Mouse (Mus musculus) CH12.LX (cell line): ENCODE measurements at regions not wholly inside any gene's neighbourhood (a gene's known extent, or its start where the extent isn't known, plus 50 kb on each side); places are given as distances from the start of the nearest gene placed in this dataset.
"Not testable (repeated sequence)": the region's sequence is repeated elsewhere in the genome, so short reads cannot be mapped to it uniquely, and the experiment has no call there.

Experiments used
- DNase-seq: peaks from one replicate; pipeline ENCODE4 v3.0.0-alpha.2; 2013; ENCODE audit errors: extremely low read depth
- H3K27ac ChIP-seq: 2 replicates; pipeline ENCODE4 v1.5.1; 2012; ENCODE audit warnings: low read depth, mild to moderate bottlenecking, control low read depth, moderate library complexity; ENCODE audit not compliant: insufficient read depth
- H3K27me3 ChIP-seq: replicated peaks from 2 replicates; pipeline ENCODE3; 2012; ENCODE audit warnings: inconsistent platforms
- H3K36me3 ChIP-seq, 2 experiments: replicated peaks in 1 of 2; 2 replicates each; pipeline versions ENCODE3 to v1.6.1; 2012; ENCODE audit warnings: inconsistent platforms in 1 of 2, low read length in 1 of 2, mild to moderate bottlenecking in 1 of 2, mixed read lengths in 1 of 2, moderate library complexity in 1 of 2; ENCODE audit not compliant: control insufficient read depth in 1 of 2, insufficient read depth in 1 of 2
- H3K4me1 ChIP-seq, 2 experiments: 2 replicates each; pipeline ENCODE4 v1.6.1; 2012; ENCODE audit warnings: inconsistent platforms in 1 of 2, moderate library complexity in 1 of 2; ENCODE audit not compliant: insufficient read depth in 2 of 2, control insufficient read depth in 1 of 2
- H3K4me2 ChIP-seq: 2 replicates; pipeline ENCODE4 v1.6.1; 2012; ENCODE audit warnings: low read depth, mild to moderate bottlenecking, control low read depth; ENCODE audit not compliant: poor library complexity, insufficient read depth, severe bottlenecking
- H3K4me3 ChIP-seq, 3 experiments: fragments of 150-350 bp in 1 of 3; sonication (generic) in 1 of 3; replicated peaks in 1 of 3; 2 replicates each; pipeline versions ENCODE3 to v1.5.1; 2011 to 2012; ENCODE audit warnings: low read depth in 2 of 3, low read length in 2 of 3, mild to moderate bottlenecking in 2 of 3, moderate library complexity in 2 of 3, control low read depth in 1 of 3, improper control_type of control experiment in 1 of 3, inconsistent platforms in 1 of 3, mixed read lengths in 1 of 3; ENCODE audit not compliant: poor library complexity in 1 of 3
- H3K79me2 ChIP-seq: replicated peaks from 2 replicates; pipeline ENCODE4 v1.6.1; 2012; ENCODE audit warnings: mild to moderate bottlenecking, moderate library complexity; ENCODE audit not compliant: control insufficient read depth, poor library complexity, insufficient read depth, severe bottlenecking; ENCODE audit errors: extremely low read depth
- H3K9ac ChIP-seq: 2 replicates; pipeline ENCODE4 v1.6.1; 2012; ENCODE audit warnings: low read depth, mild to moderate bottlenecking, control low read depth, moderate library complexity; ENCODE audit not compliant: insufficient read depth
- H3K9me3 ChIP-seq: replicated peaks from 2 replicates; pipeline ENCODE3; 2012; ENCODE audit warnings: low read length, inconsistent platforms, mixed read lengths
- BHLHE40 ChIP-seq: IDR thresholded peaks from 2 replicates; pipeline ENCODE4 v1.6.1; 2011; ENCODE audit warnings: mild to moderate bottlenecking, low read depth, low read length, improper control_type of control experiment
- CHD1 ChIP-seq: IDR thresholded peaks from 2 replicates; pipeline ENCODE4 v1.6.1; 2012; ENCODE audit warnings: low read depth, low read length, improper control_type of control experiment, inconsistent platforms
- CHD2 ChIP-seq: IDR thresholded peaks from 2 replicates; pipeline ENCODE4 v1.6.1; 2011; ENCODE audit warnings: low read length, improper control_type of control experiment
- CTCF ChIP-seq, 2 experiments: IDR thresholded peaks in 1 of 2; conservative IDR thresholded peaks in 1 of 2; 2 replicates each; pipeline ENCODE4 v1.5.1; 2011 to 2012; ENCODE audit warnings: low read depth in 2 of 2, low read length in 2 of 2, improper control_type of control experiment in 1 of 2, inconsistent platforms in 1 of 2, mild to moderate bottlenecking in 1 of 2, moderate library complexity in 1 of 2
- E2F4 ChIP-seq: IDR thresholded peaks from 2 replicates; pipeline ENCODE4 v1.6.1; 2011; ENCODE audit warnings: low read depth, low read length, improper control_type of control experiment; ENCODE audit not compliant: insufficient replicate concordance
- ELF1 ChIP-seq: IDR thresholded peaks from 2 replicates; pipeline ENCODE4 v1.6.1; 2014; ENCODE audit warnings: low read depth, mild to moderate bottlenecking, inconsistent platforms, low read length, improper control_type of control experiment
- EP300 ChIP-seq: IDR thresholded peaks from 2 replicates; pipeline ENCODE4 v1.6.1; 2011; ENCODE audit warnings: low read length, improper control_type of control experiment
- ETS1 ChIP-seq: conservative IDR thresholded peaks from 2 replicates; pipeline ENCODE4 v1.6.1; 2012; ENCODE audit warnings: low read depth, mild to moderate bottlenecking, inconsistent platforms, low read length, improper control_type of control experiment, moderate library complexity
- JUN ChIP-seq: IDR thresholded peaks from 2 replicates; pipeline ENCODE4 v1.6.1; 2011; ENCODE audit warnings: low read depth, mild to moderate bottlenecking, low read length, improper control_type of control experiment, moderate library complexity; ENCODE audit not compliant: insufficient read depth
- JUND ChIP-seq: conservative IDR thresholded peaks from 2 replicates; pipeline ENCODE4 v1.6.1; 2011; ENCODE audit warnings: low read depth, low read length, improper control_type of control experiment
- KAT2A ChIP-seq: IDR thresholded peaks from 2 replicates; pipeline ENCODE4 v1.6.1; 2012; ENCODE audit warnings: low read length, improper control_type of control experiment, inconsistent platforms; ENCODE audit not compliant: insufficient replicate concordance
- MAX ChIP-seq: IDR thresholded peaks from 2 replicates; pipeline ENCODE4 v1.6.1; 2011; ENCODE audit warnings: low read length, improper control_type of control experiment
- MAZ ChIP-seq: IDR thresholded peaks from 2 replicates; pipeline ENCODE4 v1.6.1; 2012; ENCODE audit warnings: low read depth, mild to moderate bottlenecking, inconsistent platforms, low read length, improper control_type of control experiment, moderate library complexity
- MEF2A ChIP-seq: IDR thresholded peaks from 2 replicates; pipeline ENCODE4 v1.6.1; 2014; ENCODE audit warnings: low read depth, mild to moderate bottlenecking, inconsistent platforms, low read length, improper control_type of control experiment, borderline replicate concordance
- MYC ChIP-seq: IDR thresholded peaks from 2 replicates; pipeline ENCODE4 v1.6.1; 2011; ENCODE audit warnings: low read depth, mild to moderate bottlenecking, improper control_type of control experiment, low read length
- NELFE ChIP-seq: IDR thresholded peaks from 2 replicates; pipeline ENCODE4 v1.6.1; 2011; ENCODE audit warnings: low read depth, low read length, improper control_type of control experiment
- PAX5 ChIP-seq: IDR thresholded peaks from 2 replicates; pipeline ENCODE4 v1.6.1; 2012; ENCODE audit warnings: low read length, inconsistent platforms, mixed read lengths
- POLR2AphosphoS2 ChIP-seq: IDR thresholded peaks from 2 replicates; pipeline ENCODE4 v1.6.1; 2011; ENCODE audit warnings: low read depth, low read length, improper control_type of control experiment
- RCOR1 ChIP-seq: conservative IDR thresholded peaks from 2 replicates; pipeline ENCODE4 v1.6.1; 2012; ENCODE audit warnings: low read depth, mild to moderate bottlenecking, inconsistent platforms, low read length, improper control_type of control experiment
- TBP ChIP-seq: conservative IDR thresholded peaks from 2 replicates; pipeline ENCODE4 v1.6.1; 2011; ENCODE audit warnings: low read depth, low read length, improper control_type of control experiment
- TCF12 ChIP-seq: IDR thresholded peaks from 2 replicates; pipeline ENCODE4 v1.6.1; 2014; ENCODE audit warnings: low read depth, mild to moderate bottlenecking, inconsistent platforms, low read length, improper control_type of control experiment
- UBTF ChIP-seq: IDR thresholded peaks from 2 replicates; pipeline ENCODE4 v1.6.1; 2012; ENCODE audit warnings: low read depth, mild to moderate bottlenecking, inconsistent platforms, low read length, improper control_type of control experiment, moderate library complexity
- ZNF384 ChIP-seq: IDR thresholded peaks from 2 replicates; pipeline ENCODE4 v1.6.1; 2012; ENCODE audit warnings: low read depth, low read length, improper control_type of control experiment, inconsistent platforms
- dilution Hi-C: fragments of 300-500 bp; cut with MboI; formaldehyde crosslinking; loops from 2 replicates; pipeline ENCODE4 v1.14.3; 2020; ENCODE audit warnings: low sequenced_read_pairs; ENCODE audit not compliant: extremely low pct_unique_long_range_greater_than_20kb, extremely low pct_ligation_motif_present
- in situ Hi-C: fragments of 300-500 bp; cut with MboI; formaldehyde crosslinking; loops from 3 replicates; pipeline ENCODE4 v1.14.3; 2019; ENCODE audit warnings: low sequenced_read_pairs, low pct_ligation_motif_present, low pct_unique_long_range_greater_than_20kb, mixed read lengths

DNA sequence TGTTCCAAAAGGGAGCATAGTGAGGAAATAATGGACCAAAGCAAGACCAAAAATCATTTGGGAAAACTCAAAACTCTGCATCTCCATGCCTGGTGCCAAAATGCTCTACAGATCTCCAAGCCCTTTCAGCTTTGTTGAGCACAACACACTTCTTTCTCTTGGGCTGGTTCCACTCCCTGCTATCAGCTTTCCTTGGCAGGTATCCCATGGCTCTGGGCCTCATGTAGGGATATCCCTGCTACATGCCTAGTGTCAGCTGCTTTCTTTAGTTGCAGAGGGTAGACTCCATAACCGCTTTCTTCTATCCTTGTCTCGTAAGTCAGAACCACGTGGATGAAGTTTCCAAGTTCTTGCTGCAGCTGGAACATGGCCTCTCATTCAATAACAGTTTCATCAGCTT is 100.3 kb downstream of the Fam174b start:
- H3K9ac ChIP-seq: no peak overlapping the region
- in situ Hi-C loops: no loop called here
- H3K4me2 ChIP-seq: no peak overlapping the region
- H3K4me3 ChIP-seq: no peak overlapping the region
- dilution Hi-C loops: no loop called here
- no peaks in the 10 kb centered on the region for H3K4me1 ChIP-seq
- H3K79me2 ChIP-seq: no peaks in the 10 kb centered on the region
- no peak for DNase-seq
- no peaks in the 10 kb centered on the region for H3K36me3 ChIP-seq
- H3K9me3 ChIP-seq: peaks cover 4% of the 10 kb centered on the region
- TF ChIP-seq EP300: no peak
- no peak for TF ChIP-seq KAT2A
- no peak for TF ChIP-seq JUN
- TF ChIP-seq BHLHE40: no peak
- TF ChIP-seq TBP: no peak
- TF ChIP-seq E2F4: no peak
- TF ChIP-seq PAX5: no peak
- no peak for TF ChIP-seq MYC
- no peak for TF ChIP-seq ETS1
- no peak for TF ChIP-seq TCF12
- TF ChIP-seq CHD1: no peak
- TF ChIP-seq ZNF384: no peak
- no peak for TF ChIP-seq JUND
- peaks cover 48% of the 10 kb centered on the region for H3K27me3 ChIP-seq
- no peak overlapping the region for H3K27ac ChIP-seq

DNA sequence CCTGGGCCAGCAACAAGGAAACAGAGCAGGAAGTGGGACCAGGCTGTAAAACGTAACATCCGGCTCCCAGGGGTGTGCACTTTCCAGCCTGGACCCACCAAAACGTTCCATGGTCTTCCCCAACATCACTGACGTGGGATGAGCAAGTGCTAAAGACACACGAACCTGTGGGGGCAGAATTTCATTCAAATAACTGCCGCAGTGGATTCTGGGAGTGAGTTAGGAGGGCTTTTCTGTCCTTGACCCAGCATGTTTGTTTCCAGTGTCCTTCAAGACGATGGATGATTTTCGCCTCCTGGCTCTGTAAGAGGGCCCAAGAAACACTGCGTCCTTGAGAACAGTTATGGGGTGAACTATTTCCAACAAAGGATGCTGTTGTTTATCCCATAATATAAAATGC is 112.1 kb downstream of the Fam174b start:
- H3K79me2 ChIP-seq: no peaks in the 10 kb centered on the region
- no peak overlapping the region for H3K9ac ChIP-seq
- H3K27me3 ChIP-seq: peaks cover 47% of the 10 kb centered on the region
- H3K4me2 ChIP-seq: no peak overlapping the region
- TF ChIP-seq MYC (no peak), POLR2AphosphoS2 (no peak), MAZ (no peak), EP300 (no peak), NELFE (no peak), KAT2A (no peak), MAX (no peak), MEF2A (no peak), E2F4 (no peak), ELF1 (no peak), TBP (no peak), CHD1 (no peak), UBTF (no peak), CHD2 (no peak), CTCF (conservative IDR thresholded peaks at IDR 0.05 in 1 of 2, IDR thresholded peaks at IDR 0.05 in 1 of 2; ENCODE audit: low read depth in 2 of 2, low read length in 2 of 2) (no peak), RCOR1 (no peak), ZNF384 (no peak), BHLHE40 (no peak)
- in situ Hi-C loops: no loop called here
- H3K9me3 ChIP-seq: no peaks in the 10 kb centered on the region
- no peaks in the 10 kb centered on the region for H3K36me3 ChIP-seq
- DNase-seq: no peak
- no peak overlapping the region for H3K27ac ChIP-seq
- H3K4me3 ChIP-seq: no peak overlapping the region
- dilution Hi-C loops: no loop called here
- no peaks in the 10 kb centered on the region for H3K4me1 ChIP-seq

DNA sequence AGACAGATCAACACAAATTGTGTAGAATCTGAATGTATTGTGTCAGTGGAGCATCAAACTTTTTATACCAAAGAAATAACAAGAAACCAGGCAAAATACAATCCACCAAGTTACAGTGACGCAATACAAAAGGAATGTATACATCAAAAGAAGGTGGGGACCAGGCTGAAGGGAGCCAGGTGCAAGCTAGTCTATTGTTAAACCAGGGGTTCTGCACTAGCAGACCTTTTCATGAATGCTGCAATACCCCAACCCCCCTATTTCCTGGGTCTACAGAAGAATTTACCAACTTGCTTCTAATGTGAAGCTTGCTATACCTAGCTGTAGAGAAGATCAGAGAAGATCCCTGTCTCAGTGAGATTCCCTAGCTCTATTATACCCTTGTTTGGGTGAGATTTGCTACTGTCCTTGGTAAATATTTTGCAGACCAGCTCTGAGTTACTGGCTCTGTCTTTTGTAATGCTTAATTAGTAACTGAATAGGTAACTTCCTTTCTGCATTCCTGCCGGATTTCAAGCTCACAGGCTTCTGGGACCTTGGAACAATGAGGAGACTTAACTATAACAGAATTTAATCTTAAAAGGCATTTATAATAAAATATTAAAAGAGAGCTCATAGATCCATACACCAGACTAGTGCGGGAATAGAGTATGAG is 113.3 kb downstream of the Fam174b start:
- H3K4me2 ChIP-seq, H3K79me2 ChIP-seq, DNase-seq, in situ Hi-C loops, H3K36me3 ChIP-seq, H3K9me3 ChIP-seq, H3K9ac ChIP-seq, dilution Hi-C loops, H3K4me1 ChIP-seq, H3K27ac ChIP-seq, H3K4me3 ChIP-seq: not testable (repeated sequence)
- peaks cover 57% of the 10 kb centered on the region for H3K27me3 ChIP-seq
